Mouse (Mus musculus) lung, postnatal 0 days (tissue): ENCODE measurements at regions not wholly inside any gene's neighbourhood (a gene's known extent, or its start where the extent isn't known, plus 50 kb on each side); places are given as distances from the start of the nearest gene placed in this dataset.

Experiments used
- ATAC-seq: fragments of 200-750 bp; cut with Nextera tagmentation; 2 replicates; pipeline ENCODE4 v1.8.0; 2017; ENCODE audit warnings: moderate library complexity
- DNase-seq: peaks from one replicate; pipeline ENCODE4 v3.0.0-alpha.2; 2016; ENCODE audit warnings: low spot score
- H3K27ac ChIP-seq: fragments of 300-500 bp; sonication (generic); 2 replicates; pipeline ENCODE4 v1.5.1; 2014; ENCODE audit warnings: antibody characterized with exemption, mild to moderate bottlenecking, low read length, mixed read lengths
- H3K27me3 ChIP-seq: fragments of 300-500 bp; sonication (generic); replicated peaks from 2 replicates; pipeline ENCODE4 v1.6.1; 2014; ENCODE audit warnings: low read length, mixed read lengths; ENCODE audit not compliant: insufficient read depth
- H3K36me3 ChIP-seq: fragments of 300-500 bp; sonication (generic); 2 replicates; pipeline ENCODE4 v1.6.1; 2014; ENCODE audit warnings: low read length, mixed read lengths; ENCODE audit not compliant: insufficient read depth
- H3K4me1 ChIP-seq: fragments of 300-500 bp; sonication (generic); 2 replicates; pipeline ENCODE4 v1.6.1; 2014; ENCODE audit warnings: antibody characterized with exemption, low read depth, low read length, mixed read lengths; ENCODE audit not compliant: insufficient read depth
- H3K4me2 ChIP-seq: fragments of 300-500 bp; sonication (generic); replicated peaks from 2 replicates; pipeline ENCODE4 v1.6.1; 2014; ENCODE audit warnings: low read depth, mild to moderate bottlenecking, low read length, moderate library complexity, mixed read lengths
- H3K4me3 ChIP-seq: fragments of 300-500 bp; sonication (generic); 2 replicates; pipeline ENCODE4 v1.5.1; 2014; ENCODE audit warnings: low read depth, low read length
- H3K9ac ChIP-seq: fragments of 300-500 bp; sonication (generic); replicated peaks from 2 replicates; pipeline ENCODE4 v1.6.1; 2014; ENCODE audit warnings: low read depth, mild to moderate bottlenecking
- H3K9me3 ChIP-seq: fragments of 300-500 bp; sonication (generic); 2 replicates; pipeline ENCODE4 v1.6.1; 2016; ENCODE audit warnings: low read length, mixed read lengths
- CTCF ChIP-seq: IDR thresholded peaks from 2 replicates; pipeline ENCODE4 v1.5.1; 2016; ENCODE audit warnings: antibody characterized with exemption, mild to moderate bottlenecking
- EP300 ChIP-seq: IDR thresholded peaks from 2 replicates; pipeline ENCODE4 v1.6.1; 2016; ENCODE audit warnings: antibody characterized with exemption, mild to moderate bottlenecking, control low read depth
- WGBS: fragments of 180-500 bp; shearing (Covaris S2); extraction: QIAGEN DNeasy Blood & Tissue Kit; methylation state at CpG from one replicate; pipeline ENCODE4 v1.1.7; 2014; 5-methylcytosine and 5-hydroxymethylcytosine counted together

DNA sequence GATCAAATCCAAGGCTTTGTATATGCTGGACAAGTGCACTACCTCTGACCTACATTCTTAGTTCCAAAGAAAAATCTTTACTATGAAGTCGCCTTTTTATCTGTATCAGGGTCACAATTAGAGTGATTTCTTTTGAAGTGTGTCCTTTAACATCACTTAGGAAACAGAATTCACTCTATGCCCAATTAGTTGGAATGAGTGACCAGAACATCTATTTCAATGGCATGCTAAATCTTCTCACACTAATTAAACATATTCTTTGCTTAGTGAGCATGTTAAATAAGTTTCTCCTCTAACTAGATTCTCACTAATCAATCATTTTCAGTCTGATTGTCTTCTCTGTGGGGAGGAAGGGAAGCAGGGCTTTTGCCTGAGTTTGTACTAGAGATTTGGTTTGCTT lies 84.9 kb downstream of the Arl6ip6 start:
- ATAC-seq = no peak
- H3K27me3 ChIP-seq = no peaks in the 10 kb centered on the region
- no peaks in the 10 kb centered on the region for H3K36me3 ChIP-seq
- DNase-seq = no peak
- no peak overlapping the region for H3K27ac ChIP-seq
- H3K9me3 ChIP-seq = no peaks in the 10 kb centered on the region
- 35% methylated on average over 1 of the region's 1 CpGs for WGBS
- H3K4me1 ChIP-seq = no peaks in the 10 kb centered on the region
- no peak overlapping the region for H3K4me2 ChIP-seq
- no peak overlapping the region for H3K9ac ChIP-seq
- H3K4me3 ChIP-seq = no peak overlapping the region
- no peak for TF ChIP-seq EP300
- no peak for TF ChIP-seq CTCF

DNA sequence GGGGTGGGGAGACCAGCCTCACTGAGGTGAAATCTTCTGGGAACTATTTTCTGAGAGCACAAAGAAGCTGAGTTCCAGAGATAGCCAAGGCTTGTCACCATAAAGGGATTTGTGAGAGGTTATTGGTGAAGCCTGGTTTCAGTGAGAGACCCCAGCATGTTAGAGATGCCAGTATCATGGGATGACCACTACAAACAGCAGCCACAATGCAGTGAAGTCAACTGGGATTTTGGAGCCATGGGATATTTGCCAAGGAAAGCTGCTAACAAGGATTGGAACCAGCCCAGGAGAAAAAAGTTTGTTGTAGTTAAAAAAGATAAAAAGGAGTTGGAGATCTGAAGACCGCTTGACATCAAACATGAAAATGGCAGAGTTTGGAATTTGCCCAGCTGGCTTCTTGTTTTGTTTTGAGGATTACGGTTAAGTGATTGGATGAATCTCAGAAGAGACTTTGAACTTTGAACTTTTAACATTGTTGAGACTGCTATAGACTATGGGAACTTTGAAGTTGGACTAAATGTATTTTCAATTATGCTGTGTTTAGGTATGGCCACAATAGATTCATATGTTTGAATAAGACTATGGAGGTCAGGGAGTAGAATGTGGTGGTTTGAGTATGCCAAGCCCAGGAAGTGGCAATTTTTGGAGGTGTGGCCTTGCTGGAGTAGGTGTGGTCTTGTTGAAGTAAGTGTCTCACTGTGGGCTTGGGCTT lies 110.3 kb downstream of the Arl6ip6 start:
- no peak for ATAC-seq
- TF ChIP-seq CTCF (no peak), EP300 (no peak)
- H3K27ac ChIP-seq = no peak overlapping the region
- no peaks in the 10 kb centered on the region for H3K9me3 ChIP-seq
- no peaks in the 10 kb centered on the region for H3K27me3 ChIP-seq
- no peak overlapping the region for H3K9ac ChIP-seq
- H3K36me3 ChIP-seq = no peaks in the 10 kb centered on the region
- H3K4me1 ChIP-seq = no peaks in the 10 kb centered on the region
- WGBS = 54% methylated on average over 2 of the region's 2 CpGs
- no peak for DNase-seq
- no peak overlapping the region for H3K4me2 ChIP-seq
- H3K4me3 ChIP-seq = no peak overlapping the region

GRCm38 (mm10) chr2:53330680-53331079 lies 139.2 kb downstream of the Arl6ip6 start:
- WGBS = 21% methylated on average over 6 of the region's 6 CpGs
- Histone ChIP-seq H3K4me1 (no peaks in the 10 kb centered on the region), H3K9me3 (no peaks in the 10 kb centered on the region), H3K4me2 (no peak overlapping the region), H3K27ac (no peak overlapping the region), H3K27me3 (no peaks in the 10 kb centered on the region), H3K9ac (no peak overlapping the region), H3K36me3 (no peaks in the 10 kb centered on the region), H3K4me3 (no peak overlapping the region)
- peak; percentile 20 for DNase-seq
- ATAC-seq = no peak
- peak; percentile 61 for TF ChIP-seq CTCF
- TF ChIP-seq EP300 = no peak

DNA sequence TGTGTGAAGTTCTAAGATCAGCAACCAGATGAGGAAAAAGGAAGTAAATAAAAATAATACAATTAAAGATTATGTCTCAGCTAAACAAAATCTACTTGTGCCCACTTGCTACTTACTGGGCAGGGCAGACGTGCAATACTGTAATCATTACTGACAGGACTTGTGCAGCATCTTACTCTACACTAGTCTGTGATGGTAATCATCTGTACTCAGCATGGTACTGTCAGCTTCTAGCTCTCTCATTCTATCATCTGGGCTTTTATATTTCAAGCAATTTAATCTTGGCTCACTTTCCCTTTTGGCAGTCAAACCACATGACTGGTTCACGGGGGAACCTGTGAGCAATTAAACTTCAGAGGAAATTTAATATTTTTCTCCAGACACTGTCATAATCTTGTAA lies 167.5 kb downstream of the Arl6ip6 start:
- Histone ChIP-seq H3K27ac (no peak overlapping the region), H3K36me3 (no peaks in the 10 kb centered on the region), H3K27me3 (no peaks in the 10 kb centered on the region), H3K9me3 (no peaks in the 10 kb centered on the region), H3K4me1 (no peaks in the 10 kb centered on the region), H3K4me2 (no peak overlapping the region), H3K4me3 (no peak overlapping the region), H3K9ac (no peak overlapping the region)
- DNase-seq (no peak), ATAC-seq (no peak)
- no peak for TF ChIP-seq CTCF
- no peak for TF ChIP-seq EP300
- 50% methylated on average over 2 of the region's 2 CpGs for WGBS

GRCm38 (mm10) chr2:53382348-53382747 lies 190.8 kb downstream of the Arl6ip6 start:
- DNase-seq (peak; percentile 39), ATAC-seq (no peak)
- Histone ChIP-seq H3K27ac (no peak overlapping the region), H3K4me2 (no peak overlapping the region), H3K36me3 (no peaks in the 10 kb centered on the region), H3K4me1 (no peaks in the 10 kb centered on the region), H3K4me3 (no peak overlapping the region), H3K9ac (no peak overlapping the region), H3K9me3 (no peaks in the 10 kb centered on the region), H3K27me3 (no peaks in the 10 kb centered on the region)
- WGBS = 2% methylated on average over 1 of the region's 1 CpGs
- no peak for TF ChIP-seq CTCF
- no peak for TF ChIP-seq EP300

- Histone ChIP-seq H3K27me3 (no peaks in the 10 kb centered on the region), H3K4me1 (no peaks in the 10 kb centered on the region), H3K36me3 (no peaks in the 10 kb centered on the region), H3K27ac (no peak overlapping the region), H3K4me2 (no peak overlapping the region), H3K9ac (no peak overlapping the region), H3K4me3 (no peak overlapping the region), H3K9me3 (no peaks in the 10 kb centered on the region)
- ATAC-seq = no peak
- no peak for DNase-seq
- TF ChIP-seq EP300 (no peak), CTCF (no peak)
- WGBS = 85% methylated on average over 8 of the region's 8 CpGs
Observed at GRCm38 (mm10) chr2:53384545-53385176, 193.1 kb downstream of the Arl6ip6 start.
